Mouse (Mus musculus): ENCODE data around the gene Col6a2. TPM values are rescaled to one million over a fixed set of nuclear protein-coding genes. Genes with fewer than 3 reads are reported as not detected.

Gene Col6a2
- total RNA-seq, 1 experiment: 1.3 TPM

DNA sequence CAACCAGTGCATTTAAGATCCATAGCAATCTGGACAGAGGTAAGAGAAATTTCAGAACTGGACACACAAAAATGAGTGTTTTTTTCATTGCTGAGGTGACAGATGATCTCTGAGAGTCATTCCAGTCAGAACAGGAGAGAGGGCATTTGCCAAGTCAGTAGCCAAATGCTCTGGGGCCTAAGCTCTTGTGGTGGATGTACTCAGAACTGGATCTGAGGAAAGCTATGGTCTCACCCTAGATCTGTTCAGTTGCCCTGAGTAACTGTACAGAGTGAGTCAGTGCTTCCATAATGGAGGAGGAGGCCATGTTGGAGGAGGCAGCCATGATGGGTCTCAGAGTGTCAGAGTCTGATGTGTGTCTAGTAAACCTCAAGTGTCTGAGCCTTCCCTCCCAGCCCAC, 21.6 kb upstream of the Col6a2 start:
- Histone ChIP-seq H3K9ac (ENCODE audit: insufficient read depth, low read depth, low read length, poor library complexity, severe bottlenecking) (no peak overlapping the region), H3K27ac (ENCODE audit: insufficient read depth, low read depth, low read length, poor library complexity, severe bottlenecking) (no peak overlapping the region), H3K9me3 (ENCODE audit: control insufficient read depth, insufficient read depth, low read depth, low read length) (no peaks in the 10 kb centered on the region), H3K4me3 (ENCODE audit: insufficient read depth in 1 of 2, low read depth in 1 of 2, low read length in 2 of 2, poor library complexity in 1 of 2, severe bottlenecking in 1 of 2) (no peak overlapping the region), H3K36me3 (ENCODE audit: control insufficient read depth, insufficient read depth, low read length, poor library complexity, severe bottlenecking) (no peaks in the 10 kb centered on the region), H3K4me1 (ENCODE audit: control insufficient read depth in 2 of 2, insufficient read depth in 2 of 2, low read length in 2 of 2, poor library complexity in 1 of 2) (no peaks in the 10 kb centered on the region)
- in situ Hi-C loops (cut with MboI; ENCODE audit: low sequenced_read_pairs in 2 of 2, unreplicated experiment in 2 of 2): no loop called here
- TF ChIP-seq MAFK (IDR thresholded peaks at IDR 0.05; ENCODE audit: insufficient read depth, low read depth, low read length) (no peak), ZC3H11A (IDR thresholded peaks at IDR 0.05; ENCODE audit: borderline replicate concordance, low read depth, low read length) (no peak)
- DNase-seq (ENCODE audit: low read depth, low spot score): no peak

GRCm38 (mm10) chr10:76643999-76644398, 20.6 kb upstream of the Col6a2 start:
- TF ChIP-seq MAFK (IDR thresholded peaks at IDR 0.05; ENCODE audit: insufficient read depth, low read depth, low read length): no peak
- Histone ChIP-seq H3K36me3 (ENCODE audit: control insufficient read depth, insufficient read depth, low read length, poor library complexity, severe bottlenecking) (no peaks in the 10 kb centered on the region), H3K27ac (ENCODE audit: insufficient read depth, low read depth, low read length, poor library complexity, severe bottlenecking) (no peak overlapping the region), H3K9me3 (ENCODE audit: control insufficient read depth, insufficient read depth, low read depth, low read length) (no peaks in the 10 kb centered on the region), H3K4me1 (ENCODE audit: control insufficient read depth in 2 of 2, insufficient read depth in 2 of 2, low read length in 2 of 2, poor library complexity in 1 of 2) (no peaks in the 10 kb centered on the region), H3K9ac (ENCODE audit: insufficient read depth, low read depth, low read length, poor library complexity, severe bottlenecking) (no peak overlapping the region), H3K4me3 (ENCODE audit: insufficient read depth in 1 of 2, low read depth in 1 of 2, low read length in 2 of 2, poor library complexity in 1 of 2, severe bottlenecking in 1 of 2) (no peak overlapping the region)
- DNase-seq (ENCODE audit: low read depth, low spot score): no peak
- in situ Hi-C loops (cut with MboI; ENCODE audit: low sequenced_read_pairs in 2 of 2, unreplicated experiment in 2 of 2): no loop called here

DNA sequence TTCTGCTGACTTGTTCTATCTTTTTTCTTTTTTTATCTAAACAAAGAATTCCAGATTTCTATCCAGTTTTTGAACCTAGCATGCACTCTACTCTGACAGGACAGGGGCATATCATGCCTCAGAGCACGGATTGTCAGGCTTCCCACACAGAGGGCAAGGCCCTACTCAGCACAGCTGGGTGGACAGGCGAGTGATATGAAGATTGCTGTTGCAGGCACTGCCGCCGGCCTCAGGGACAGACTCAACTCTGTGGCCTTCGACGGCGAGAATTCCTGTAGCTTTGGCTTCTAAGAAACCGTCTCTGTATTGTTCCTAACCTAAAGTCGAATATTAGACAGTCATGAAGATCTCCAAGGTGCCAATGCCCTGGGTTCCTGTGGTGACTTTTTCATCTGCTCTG, 20.0 kb upstream of the Col6a2 start:
- no peak for TF ChIP-seq MAFK (IDR thresholded peaks at IDR 0.05; ENCODE audit: insufficient read depth, low read depth, low read length)
- H3K27ac ChIP-seq (ENCODE audit: insufficient read depth, low read depth, low read length, poor library complexity, severe bottlenecking): no peak overlapping the region
- DNase-seq (ENCODE audit: low read depth, low spot score): no peak
- in situ Hi-C loops (cut with MboI; ENCODE audit: low sequenced_read_pairs in 2 of 2, unreplicated experiment in 2 of 2): no loop called here
- H3K36me3 ChIP-seq (ENCODE audit: control insufficient read depth, insufficient read depth, low read length, poor library complexity, severe bottlenecking): no peaks in the 10 kb centered on the region
- no peak overlapping the region for H3K9ac ChIP-seq (ENCODE audit: insufficient read depth, low read depth, low read length, poor library complexity, severe bottlenecking)
- no peaks in the 10 kb centered on the region for H3K4me1 ChIP-seq (ENCODE audit: control insufficient read depth in 2 of 2, insufficient read depth in 2 of 2, low read length in 2 of 2, poor library complexity in 1 of 2)
- no peak overlapping the region for H3K4me3 ChIP-seq (ENCODE audit: insufficient read depth in 1 of 2, low read depth in 1 of 2, low read length in 2 of 2, poor library complexity in 1 of 2, severe bottlenecking in 1 of 2)
- no peaks in the 10 kb centered on the region for H3K9me3 ChIP-seq (ENCODE audit: control insufficient read depth, insufficient read depth, low read depth, low read length)

- in situ Hi-C loops (cut with MboI; ENCODE audit: low sequenced_read_pairs in 2 of 2, unreplicated experiment in 2 of 2): no loop called here
- Histone ChIP-seq H3K9me3 (ENCODE audit: control insufficient read depth, insufficient read depth, low read depth, low read length) (no peaks in the 10 kb centered on the region), H3K9ac (ENCODE audit: insufficient read depth, low read depth, low read length, poor library complexity, severe bottlenecking) (no peak overlapping the region), H3K4me3 (ENCODE audit: insufficient read depth in 1 of 2, low read depth in 1 of 2, low read length in 2 of 2, poor library complexity in 1 of 2, severe bottlenecking in 1 of 2) (no peak overlapping the region), H3K27ac (ENCODE audit: insufficient read depth, low read depth, low read length, poor library complexity, severe bottlenecking) (no peak overlapping the region), H3K4me1 (ENCODE audit: control insufficient read depth in 2 of 2, insufficient read depth in 2 of 2, low read length in 2 of 2, poor library complexity in 1 of 2) (no peaks in the 10 kb centered on the region), H3K36me3 (ENCODE audit: control insufficient read depth, insufficient read depth, low read length, poor library complexity, severe bottlenecking) (no peaks in the 10 kb centered on the region)
- TF ChIP-seq HCFC1 (IDR thresholded peaks at IDR 0.05; ENCODE audit: borderline replicate concordance, insufficient read depth, low read length) (no peak), CHD2 (IDR thresholded peaks at IDR 0.05; ENCODE audit: low read depth, low read length) (no peak), MAFK (IDR thresholded peaks at IDR 0.05; ENCODE audit: insufficient read depth, low read depth, low read length) (no peak), ZNF384 (IDR thresholded peaks at IDR 0.05; ENCODE audit: low read depth, low read length) (no peak)
- no peak for DNase-seq (ENCODE audit: low read depth, low spot score)
Measured at GRCm38 (mm10) chr10:76642628-76643434, 19.4 kb upstream of the Col6a2 start.

DNA sequence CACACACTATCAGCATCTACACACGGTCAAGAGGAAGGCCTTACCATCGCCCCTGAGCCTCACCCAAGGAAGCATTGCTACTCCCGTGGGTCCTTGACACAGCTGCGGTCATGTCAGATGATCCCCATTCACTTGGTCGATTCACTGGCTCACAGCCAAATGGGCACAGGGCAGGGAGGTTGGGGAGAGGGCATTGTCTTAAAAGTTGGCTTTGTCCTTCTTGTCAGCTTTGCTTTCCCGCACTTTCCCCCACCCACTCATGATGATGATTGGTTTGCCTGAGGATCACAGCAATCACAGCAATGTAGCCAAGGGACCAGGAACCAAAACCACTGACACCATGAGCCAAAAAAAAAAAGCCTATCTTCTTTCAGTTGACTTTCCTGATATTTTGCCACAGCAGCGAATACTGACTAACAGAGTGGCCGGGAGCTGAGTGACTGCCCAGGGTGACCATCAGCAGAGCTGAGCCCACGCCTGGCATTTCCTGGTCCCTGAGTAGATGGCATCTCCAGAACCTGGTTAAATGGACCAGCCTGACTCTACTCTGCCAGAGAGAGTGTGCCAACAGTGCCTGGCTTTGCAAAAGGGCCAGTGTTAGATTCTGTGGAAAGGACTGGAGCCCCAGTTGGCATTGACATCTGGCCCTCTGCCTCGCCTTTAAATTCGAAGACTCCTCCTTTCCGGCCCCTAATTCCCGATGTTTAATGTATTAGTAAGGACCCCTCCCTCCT, 18.6 kb upstream of the Col6a2 start:
- H3K4me1 ChIP-seq (ENCODE audit: control insufficient read depth in 2 of 2, insufficient read depth in 2 of 2, low read length in 2 of 2, poor library complexity in 1 of 2): no peaks in the 10 kb centered on the region
- H3K36me3 ChIP-seq (ENCODE audit: control insufficient read depth, insufficient read depth, low read length, poor library complexity, severe bottlenecking): no peaks in the 10 kb centered on the region
- no peak for DNase-seq (ENCODE audit: low read depth, low spot score)
- no peak overlapping the region for H3K4me3 ChIP-seq (ENCODE audit: insufficient read depth in 1 of 2, low read depth in 1 of 2, low read length in 2 of 2, poor library complexity in 1 of 2, severe bottlenecking in 1 of 2)
- no peak overlapping the region for H3K27ac ChIP-seq (ENCODE audit: insufficient read depth, low read depth, low read length, poor library complexity, severe bottlenecking)
- in situ Hi-C loops (cut with MboI; ENCODE audit: low sequenced_read_pairs in 2 of 2, unreplicated experiment in 2 of 2): no loop called here
- no peak for TF ChIP-seq CHD2 (IDR thresholded peaks at IDR 0.05; ENCODE audit: low read depth, low read length)
- no peak for TF ChIP-seq ZC3H11A (IDR thresholded peaks at IDR 0.05; ENCODE audit: borderline replicate concordance, low read depth, low read length)
- TF ChIP-seq ZNF384 (IDR thresholded peaks at IDR 0.05; ENCODE audit: low read depth, low read length): no peak
- TF ChIP-seq MAFK (IDR thresholded peaks at IDR 0.05; ENCODE audit: insufficient read depth, low read depth, low read length): no peak
- no peak for TF ChIP-seq HCFC1 (IDR thresholded peaks at IDR 0.05; ENCODE audit: borderline replicate concordance, insufficient read depth, low read length)
- H3K9ac ChIP-seq (ENCODE audit: insufficient read depth, low read depth, low read length, poor library complexity, severe bottlenecking): no peak overlapping the region
- H3K9me3 ChIP-seq (ENCODE audit: control insufficient read depth, insufficient read depth, low read depth, low read length): no peaks in the 10 kb centered on the region

Measured in ES-E14 (cell line).